Mouse (Mus musculus) kidney, embryonic 14.5 days (tissue): ENCODE measurements around the gene Fkbp15. TPM values are rescaled to one million over a fixed set of nuclear protein-coding genes. Genes with fewer than 3 reads are reported as not detected.
A peak's percentile ranks its signal among the peaks of the same experiment; 100 is the strongest.

Experiments used
- ATAC-seq: fragments of 200-750 bp; cut with Nextera tagmentation; 2 replicates; pipeline ENCODE4 v1.8.0; 2017; ENCODE audit warnings: moderate number of reproducible peaks, mild to moderate bottlenecking, moderate TSS enrichment, moderate library complexity; ENCODE audit not compliant: low FRiP score, low TSS enrichment
- H3K27ac ChIP-seq: fragments of 300-500 bp; sonication (generic); 2 replicates; pipeline ENCODE4 v1.5.1; 2014; ENCODE audit warnings: low read depth, mild to moderate bottlenecking, low read length, moderate library complexity, mixed read lengths
- H3K27me3 ChIP-seq: fragments of 300-500 bp; sonication (generic); 2 replicates; pipeline ENCODE4 v1.6.1; 2014; ENCODE audit warnings: mild to moderate bottlenecking, low read length; ENCODE audit not compliant: control insufficient read depth, insufficient read depth
- H3K36me3 ChIP-seq: fragments of 300-500 bp; sonication (generic); 2 replicates; pipeline ENCODE4 v1.6.1; 2014; ENCODE audit warnings: low read length, mixed read lengths; ENCODE audit not compliant: control insufficient read depth, insufficient read depth
- H3K4me1 ChIP-seq: fragments of 300-500 bp; sonication (generic); 2 replicates; pipeline ENCODE4 v1.6.1; 2014; ENCODE audit warnings: low read length, mixed read lengths; ENCODE audit not compliant: control insufficient read depth, insufficient read depth
- H3K4me2 ChIP-seq: fragments of 300-500 bp; sonication (generic); replicated peaks from 2 replicates; pipeline ENCODE4 v1.6.1; 2014; ENCODE audit warnings: low read depth, mild to moderate bottlenecking, low read length
- H3K4me3 ChIP-seq: fragments of 300-500 bp; sonication (generic); 2 replicates; pipeline ENCODE4 v1.5.1; 2014; ENCODE audit warnings: mild to moderate bottlenecking, low read length
- H3K9ac ChIP-seq: fragments of 300-500 bp; sonication (generic); 2 replicates; pipeline ENCODE4 v1.6.1; 2014; ENCODE audit warnings: low read depth, mild to moderate bottlenecking, low read length, moderate library complexity
- H3K9me3 ChIP-seq: fragments of 300-500 bp; sonication (generic); 2 replicates; pipeline ENCODE4 v1.6.1; 2016; ENCODE audit warnings: low read length; ENCODE audit not compliant: control insufficient read depth
- WGBS: fragments of 180-500 bp; shearing (Covaris S2); extraction: QIAGEN DNeasy Blood & Tissue Kit; methylation state at CpG from one replicate; pipeline ENCODE4 v1.1.7; 2014; 5-methylcytosine and 5-hydroxymethylcytosine counted together
- polyA plus RNA-seq: library from polyadenylated mRNA; unstranded; fragments of >200 nt; fragmentation: Nextera tagmentation; extraction: Ambion mirVana; gene quantifications from 2 replicates; pipeline ENCODE4 v1.2.1, GENCODE M21; 2014

The Fkbp15 gene
- polyA plus RNA-seq, 1 experiment from 2014 or later: 25.2 TPM

GRCm38 (mm10) chr4:62285576-62285975 is 74.8 kb downstream of the Fkbp15 start:
- ATAC-seq: no peak
- peak overlapping the region; percentile 82; the same call in 1 of the 2 replicates for H3K4me2 ChIP-seq
- no peak overlapping the region; the same call in 1 of the 2 replicates for H3K4me3 ChIP-seq
- H3K4me1 ChIP-seq: peaks cover 5% of the 10 kb centered on the region; the same call in 1 of the 2 replicates
- no peaks in the 10 kb centered on the region for H3K9me3 ChIP-seq
- H3K27me3 ChIP-seq: no peaks in the 10 kb centered on the region
- WGBS: 79% methylated on average over 8 of the region's 8 CpGs
- H3K9ac ChIP-seq: no peak overlapping the region
- no peaks in the 10 kb centered on the region for H3K36me3 ChIP-seq
- H3K27ac ChIP-seq: no peak overlapping the region

GRCm38 (mm10) chr4:62282969-62283368 is 77.4 kb downstream of the Fkbp15 start:
- Histone ChIP-seq H3K36me3 (no peaks in the 10 kb centered on the region), H3K4me3 (no peak overlapping the region), H3K9ac (no peak overlapping the region), H3K9me3 (no peaks in the 10 kb centered on the region), H3K4me2 (no peak overlapping the region), H3K27ac (no peak overlapping the region), H3K4me1 (peaks cover 5% of the 10 kb centered on the region; the same call in 1 of the 2 replicates), H3K27me3 (no peaks in the 10 kb centered on the region)
- ATAC-seq: no peak
- 83% methylated on average over 7 of the region's 7 CpGs for WGBS

GRCm38 (mm10) chr4:62281319-62281718 is 79.0 kb downstream of the Fkbp15 start:
- ATAC-seq: no peak

GRCm38 (mm10) chr4:62278081-62278480 is 82.3 kb downstream of the Fkbp15 start:
- Histone ChIP-seq H3K36me3 (no peaks in the 10 kb centered on the region), H3K9ac (no peak overlapping the region), H3K27me3 (no peaks in the 10 kb centered on the region), H3K4me2 (no peak overlapping the region), H3K4me1 (no peaks in the 10 kb centered on the region), H3K27ac (no peak overlapping the region), H3K9me3 (no peaks in the 10 kb centered on the region), H3K4me3 (no peak overlapping the region)
- WGBS: 65% methylated on average over 4 of the region's 4 CpGs
- peak; percentile 58 for ATAC-seq

More at GRCm38 (mm10) chr4:62281319-62281718, 79.0 kb downstream of the Fkbp15 start:
- H3K9me3 ChIP-seq: no peaks in the 10 kb centered on the region
- 71% methylated on average over 5 of the region's 5 CpGs for WGBS
- no peak overlapping the region for H3K9ac ChIP-seq
- no peak overlapping the region for H3K4me2 ChIP-seq
- H3K4me3 ChIP-seq: no peak overlapping the region
- no peaks in the 10 kb centered on the region for H3K4me1 ChIP-seq
- no peaks in the 10 kb centered on the region for H3K27me3 ChIP-seq
- no peak overlapping the region for H3K27ac ChIP-seq
- no peaks in the 10 kb centered on the region for H3K36me3 ChIP-seq

GRCm38 (mm10) chr4:62277222-62277621 is 83.1 kb downstream of the Fkbp15 start:
- Histone ChIP-seq H3K27me3 (no peaks in the 10 kb centered on the region), H3K4me3 (no peak overlapping the region), H3K9me3 (no peaks in the 10 kb centered on the region), H3K4me2 (no peak overlapping the region), H3K9ac (no peak overlapping the region), H3K36me3 (no peaks in the 10 kb centered on the region), H3K27ac (no peak overlapping the region), H3K4me1 (no peaks in the 10 kb centered on the region)
- 65% methylated on average over 3 of the region's 3 CpGs for WGBS
- ATAC-seq: no peak

GRCm38 (mm10) chr4:62276642-62277041 is 83.7 kb downstream of the Fkbp15 start:
- Histone ChIP-seq H3K9me3 (no peaks in the 10 kb centered on the region), H3K4me2 (no peak overlapping the region), H3K9ac (no peak overlapping the region), H3K4me1 (no peaks in the 10 kb centered on the region), H3K36me3 (no peaks in the 10 kb centered on the region), H3K4me3 (no peak overlapping the region), H3K27ac (no peak overlapping the region), H3K27me3 (no peaks in the 10 kb centered on the region)
- WGBS: 85% methylated on average over 10 of the region's 10 CpGs
- ATAC-seq: no peak

GRCm38 (mm10) chr4:62274841-62275536 is 85.4 kb downstream of the Fkbp15 start:
- no peaks in the 10 kb centered on the region for H3K36me3 ChIP-seq
- no peak overlapping the region for H3K4me2 ChIP-seq
- H3K27me3 ChIP-seq: no peaks in the 10 kb centered on the region
- no peaks in the 10 kb centered on the region for H3K4me1 ChIP-seq
- no peak overlapping the region for H3K9ac ChIP-seq
- H3K9me3 ChIP-seq: no peaks in the 10 kb centered on the region
- H3K27ac ChIP-seq: no peak overlapping the region
- 29% methylated on average over 12 of the region's 12 CpGs for WGBS
- peak; percentile 60 for ATAC-seq
- H3K4me3 ChIP-seq: no peak overlapping the region

- WGBS: 89% methylated on average over 10 of the region's 10 CpGs
- Histone ChIP-seq H3K4me2 (no peak overlapping the region), H3K9ac (no peak overlapping the region), H3K27me3 (no peaks in the 10 kb centered on the region), H3K36me3 (no peaks in the 10 kb centered on the region), H3K4me3 (no peak overlapping the region), H3K4me1 (no peaks in the 10 kb centered on the region), H3K27ac (no peak overlapping the region), H3K9me3 (no peaks in the 10 kb centered on the region)
- no peak for ATAC-seq
These were observed 86.4 kb downstream of the Fkbp15 start for GRCm38 (mm10) chr4:62273916-62274315.

GRCm38 (mm10) chr4:62272696-62273095 is 87.7 kb downstream of the Fkbp15 start:
- Histone ChIP-seq H3K4me2 (no peak overlapping the region), H3K4me3 (no peak overlapping the region), H3K27me3 (no peaks in the 10 kb centered on the region), H3K4me1 (no peaks in the 10 kb centered on the region), H3K27ac (no peak overlapping the region), H3K9me3 (no peaks in the 10 kb centered on the region), H3K36me3 (no peaks in the 10 kb centered on the region), H3K9ac (no peak overlapping the region)
- 91% methylated on average over 10 of the region's 10 CpGs for WGBS
- no peak for ATAC-seq
